In genomic region chr8:48311706-48312105, GRCm38 (mm10) we compare ENCODE assay signal across 22 mouse cellular contexts.
DNase-seq lines count a peak whose midpoint lies in the region; ATAC-seq and TF ChIP-seq lines count a peak whose summit lies in the region.
"Had no signal": no experiment of that assay in that cellular context is flagged by ENCODE, and none has a peak within 500 bp of the region (broad histone marks: within the 10 kb centered on the region; RNA-seq: fewer than 3 reads in every experiment).

No protein-coding gene starts in this region.

- H3K27ac ChIP-seq in forebrain, embryonic 15.5 days (replicated peaks): peak overlapping the region; percentile 33; the same call in 1 of the 2 replicates
- no peak overlapping the region for H3K27ac ChIP-seq in forebrain, embryonic 12.5 days
- H3K27ac ChIP-seq in hindbrain, postnatal 0 days: no peak overlapping the region
- H3K27ac ChIP-seq in hindbrain, embryonic 14.5 days: no peak overlapping the region
- H3K27ac ChIP-seq: embryonic facial prominence, embryonic 15.5 days; gastrocnemius, adult 2 months; heart, embryonic 15.5 days; hindbrain, embryonic 13.5 days had no signal

- no peak overlapping the region for H3K4me3 ChIP-seq in forebrain, embryonic 15.5 days
- no peak overlapping the region for H3K4me3 ChIP-seq in forebrain, embryonic 12.5 days (replicated peaks)
- H3K4me3 ChIP-seq in hindbrain, postnatal 0 days (ENCODE audit: low read length): no peak overlapping the region
- H3K4me3 ChIP-seq in hindbrain, embryonic 14.5 days (replicated peaks; ENCODE audit: low read length): no peak overlapping the region
- H3K4me3 ChIP-seq: embryonic facial prominence, embryonic 15.5 days; erythroblast, embryonic 14.5 days; gastrocnemius, adult 2 months; heart, embryonic 15.5 days; hindbrain, embryonic 13.5 days had no signal

- H3K27me3 ChIP-seq in forebrain, embryonic 15.5 days: no peaks in the 10 kb centered on the region
- H3K27me3 ChIP-seq in forebrain, embryonic 12.5 days: no peaks in the 10 kb centered on the region
- H3K27me3 ChIP-seq in hindbrain, postnatal 0 days (ENCODE audit: insufficient read depth, low read length): no peaks in the 10 kb centered on the region
- no peaks in the 10 kb centered on the region for H3K27me3 ChIP-seq in hindbrain, embryonic 14.5 days (ENCODE audit: control insufficient read depth, insufficient read depth, low read length)
- H3K27me3 ChIP-seq: CH12.LX; embryonic facial prominence, embryonic 15.5 days; heart, embryonic 15.5 days; hindbrain, embryonic 13.5 days had no signal

- no peaks in the 10 kb centered on the region for H3K36me3 ChIP-seq in forebrain, embryonic 15.5 days
- peaks cover 6% of the 10 kb centered on the region for H3K36me3 ChIP-seq in forebrain, embryonic 12.5 days (replicated peaks)
- no peaks in the 10 kb centered on the region for H3K36me3 ChIP-seq in hindbrain, postnatal 0 days (ENCODE audit: insufficient read depth, low read length)
- H3K36me3 ChIP-seq in hindbrain, embryonic 14.5 days (replicated peaks; ENCODE audit: control insufficient read depth, insufficient read depth): 0 out of 2 replicates have a peak, but pooled peaks cover 2% of the 10 kb centered on the region
- H3K36me3 ChIP-seq: heart, embryonic 15.5 days had no signal

- DNase-seq in hindbrain, postnatal 0 days (ENCODE audit: low spot score): peak; percentile 25
- DNase-seq in hindbrain, embryonic 14.5 days (ENCODE audit: low spot score): no peak
- DNase-seq in retina, adult 2 months (ENCODE audit: low read depth, low spot score): peak; percentile 18
- DNase-seq in retina, embryonic 14.5 days (ENCODE audit: low spot score): no peak
- DNase-seq in neural tube, embryonic 10.5 days (ENCODE audit: extremely low spot score, low spot score): no peak
- DNase-seq: adrenal gland, adult 2 months; adrenal gland, postnatal 25 days; cerebellum, adult 2 months; embryo, embryonic 11 days; gastrocnemius, adult 2 months; gastrocnemius, postnatal 36 days; heart, adult 18-20 months; heart, postnatal 14 days; kidney, adult 11 months had no signal

- no peak overlapping the region for H3K4me2 ChIP-seq in forebrain, embryonic 15.5 days (replicated peaks)
- no peak overlapping the region for H3K4me2 ChIP-seq in forebrain, embryonic 12.5 days
- no peak overlapping the region for H3K4me2 ChIP-seq in hindbrain, postnatal 0 days (ENCODE audit: low read depth, low read length)
- no peak overlapping the region for H3K4me2 ChIP-seq in hindbrain, embryonic 14.5 days (replicated peaks)
- H3K4me2 ChIP-seq: embryonic facial prominence, embryonic 15.5 days; heart, embryonic 11.5 days; heart, embryonic 15.5 days; hindbrain, embryonic 13.5 days had no signal

- H3K4me1 ChIP-seq in forebrain, embryonic 15.5 days: peaks cover 57% of the 10 kb centered on the region
- peaks cover 32% of the 10 kb centered on the region for H3K4me1 ChIP-seq in forebrain, embryonic 12.5 days
- H3K4me1 ChIP-seq in hindbrain, postnatal 0 days (ENCODE audit: insufficient read depth, low read length): no peaks in the 10 kb centered on the region; the same call in 1 of the 2 replicates
- peaks cover 43% of the 10 kb centered on the region for H3K4me1 ChIP-seq in hindbrain, embryonic 14.5 days (replicated peaks; ENCODE audit: control insufficient read depth, insufficient read depth, low read length)

- ATAC-seq in forebrain, embryonic 15.5 days (replicated peaks): no peak
- no peak for ATAC-seq in forebrain, embryonic 12.5 days (ENCODE audit: low FRiP score)
- no peak for ATAC-seq in hindbrain, postnatal 0 days
- no peak for ATAC-seq in hindbrain, embryonic 14.5 days (ENCODE audit: low FRiP score)

- H3K9ac ChIP-seq in forebrain, embryonic 15.5 days (replicated peaks): no peak overlapping the region
- H3K9ac ChIP-seq in forebrain, embryonic 12.5 days: no peak overlapping the region
- no peak overlapping the region for H3K9ac ChIP-seq in hindbrain, postnatal 0 days (replicated peaks; ENCODE audit: low read length)
- no peak overlapping the region for H3K9ac ChIP-seq in hindbrain, embryonic 14.5 days
- H3K9ac ChIP-seq: embryonic facial prominence, embryonic 15.5 days; heart, embryonic 15.5 days; hindbrain, embryonic 13.5 days had no signal

- no peaks in the 10 kb centered on the region for H3K9me3 ChIP-seq in forebrain, embryonic 15.5 days
- H3K9me3 ChIP-seq in forebrain, embryonic 12.5 days: no peaks in the 10 kb centered on the region
- H3K9me3 ChIP-seq in hindbrain, postnatal 0 days (ENCODE audit: low read length): no peaks in the 10 kb centered on the region
- H3K9me3 ChIP-seq in hindbrain, embryonic 14.5 days (ENCODE audit: control insufficient read depth, low read length): no peaks in the 10 kb centered on the region
- H3K9me3 ChIP-seq: embryonic facial prominence, embryonic 15.5 days; heart, embryonic 15.5 days; hindbrain, embryonic 13.5 days had no signal

- 38% methylated on average over 3 of the region's 3 CpGs for WGBS in forebrain, embryonic 15.5 days
- WGBS in forebrain, embryonic 12.5 days: 78% methylated on average over 3 of the region's 3 CpGs
- 52% methylated on average over 3 of the region's 3 CpGs for WGBS in hindbrain, postnatal 0 days
- 55% methylated on average over 3 of the region's 3 CpGs for WGBS in hindbrain, embryonic 14.5 days

- no peak for TF ChIP-seq CTCF in hindbrain, postnatal 0 days (IDR thresholded peaks at IDR 0.05; ENCODE audit: low read depth)

Comparison
In these comparisons a context has a peak if more than half of its experiments do, and no peak if none do; other contexts are left out.
1. DNase-seq: peak in hindbrain, postnatal 0 days (single experiment) and retina, adult 2 months (single experiment); none in hindbrain, embryonic 14.5 days (single experiment), retina, embryonic 14.5 days (single experiment) and neural tube, embryonic 10.5 days (single experiment).